Mouse (Mus musculus) embryonic facial prominence, embryonic 11.5 days (tissue): ENCODE results near the gene Gdpgp1. TPM values are rescaled to one million over a fixed set of nuclear protein-coding genes. Genes with fewer than 3 reads are reported as not detected.

Experiments used
- ATAC-seq: fragments of 200-750 bp; cut with Nextera tagmentation; replicated peaks from 2 replicates; pipeline ENCODE4 v1.8.0; 2017; ENCODE audit warnings: low read depth; ENCODE audit not compliant: insufficient number of reproducible peaks, low FRiP score, low TSS enrichment
- DNase-seq: peaks from one replicate; pipeline ENCODE4 v3.0.0-alpha.2; 2015; ENCODE audit warnings: low spot score
- H3K27ac ChIP-seq: fragments of 300-500 bp; sonication (generic); replicated peaks from 2 replicates; pipeline ENCODE4 v1.5.1; 2014; ENCODE audit warnings: mild to moderate bottlenecking, low read depth, low read length, control low read depth
- H3K27me3 ChIP-seq: fragments of 300-500 bp; sonication (generic); 2 replicates; pipeline ENCODE4 v1.6.1; 2014; ENCODE audit warnings: mild to moderate bottlenecking, low read length, moderate library complexity, mixed read lengths; ENCODE audit not compliant: control insufficient read depth, insufficient read depth
- H3K36me3 ChIP-seq: fragments of 300-500 bp; sonication (generic); replicated peaks from 2 replicates; pipeline ENCODE4 v1.6.1; 2014; ENCODE audit warnings: low read depth, mild to moderate bottlenecking, low read length, moderate library complexity, mixed read lengths; ENCODE audit not compliant: control insufficient read depth, insufficient read depth
- H3K4me1 ChIP-seq: fragments of 300-500 bp; sonication (generic); 2 replicates; pipeline ENCODE4 v1.6.1; 2014; ENCODE audit warnings: low read length, mixed read lengths; ENCODE audit not compliant: control insufficient read depth, insufficient read depth
- H3K4me2 ChIP-seq: fragments of 300-500 bp; sonication (generic); 2 replicates; pipeline ENCODE4 v1.6.1; 2014; ENCODE audit warnings: low read depth, mild to moderate bottlenecking, control low read depth, low read length, moderate library complexity
- H3K4me3 ChIP-seq: fragments of 300-500 bp; sonication (generic); 2 replicates; pipeline ENCODE4 v1.5.1; 2014; ENCODE audit warnings: low read depth, low read length, control low read depth
- H3K9ac ChIP-seq: fragments of 300-500 bp; sonication (generic); replicated peaks from 2 replicates; pipeline ENCODE4 v1.6.1; 2014; ENCODE audit warnings: mild to moderate bottlenecking, control low read depth, low read length
- H3K9me3 ChIP-seq: fragments of 300-500 bp; sonication (generic); replicated peaks from 2 replicates; pipeline ENCODE4 v1.6.1; 2016; ENCODE audit warnings: mild to moderate bottlenecking, low read length, inconsistent platforms, mixed read lengths; ENCODE audit not compliant: control insufficient read depth
- WGBS: fragments of 180-500 bp; shearing (Covaris S2); extraction: QIAGEN DNeasy Blood & Tissue Kit; methylation state at CpG from one replicate; pipeline ENCODE4 v1.1.7; 2014; 5-methylcytosine and 5-hydroxymethylcytosine counted together
- polyA plus RNA-seq: library from polyadenylated mRNA; unstranded; fragments of >200 nt; fragmentation: Nextera tagmentation; extraction: Ambion mirVana; gene quantifications from 2 replicates; pipeline ENCODE4 v1.2.1, GENCODE M21; 2014

The Gdpgp1 gene
- polyA plus RNA-seq, result 2.2 and 3.9 TPM in 2 replicates

DNA sequence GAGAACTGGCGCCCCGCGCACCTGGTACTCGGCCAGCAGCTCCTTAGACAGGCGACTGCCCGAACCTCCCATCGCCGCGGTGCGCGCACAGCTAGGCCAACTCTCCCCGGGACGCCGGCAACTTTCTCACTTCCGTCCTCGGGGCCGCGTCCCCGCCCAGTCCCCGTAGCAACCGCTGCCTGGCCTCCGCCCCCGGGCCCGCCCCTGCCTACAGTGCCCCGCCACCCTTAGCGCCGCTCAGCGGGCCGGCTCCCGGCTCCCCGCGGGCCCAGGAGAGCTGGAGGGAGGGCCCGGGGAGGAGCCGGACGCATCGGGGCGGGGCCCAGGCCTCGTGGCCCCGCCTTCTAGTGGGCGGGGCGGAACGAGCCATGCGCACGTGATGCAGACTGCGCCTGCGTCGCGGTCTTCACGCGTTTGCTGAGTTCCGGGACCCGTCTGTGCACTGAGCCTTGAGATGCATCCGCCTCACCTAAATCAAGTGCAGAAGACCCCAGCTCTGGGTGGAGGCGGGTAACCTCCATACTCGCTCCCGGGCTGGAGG is at the start of gene Gdpgp1, which contains the start of gene Cib1:
Gene Gdpgp1, plus strand, starts transcription at position 377 of the 541 bp plus-strand sequence.
Gene Cib1, minus strand, starts transcription at position 325 of the 541 bp plus-strand sequence.
- H3K36me3 ChIP-seq, result no peaks in the 10 kb centered on the region
- H3K4me1 ChIP-seq, result no peaks in the 10 kb centered on the region
- under 1% methylated on average over 56 of the region's 56 CpGs for WGBS
- peak within 1 kb of the TSS; percentile 77 for H3K4me2 ChIP-seq
- peak within 1 kb of the TSS; percentile 64 for H3K4me3 ChIP-seq
- no peak within 1 kb of the TSS for H3K27ac ChIP-seq
- peak; percentile 99 for DNase-seq
- no peaks in the 10 kb centered on the region for H3K9me3 ChIP-seq
- no peaks in the 10 kb centered on the region for H3K27me3 ChIP-seq
- peak within 1 kb of the TSS; percentile 56 for H3K9ac ChIP-seq
- ATAC-seq, result peak; percentile 98

DNA sequence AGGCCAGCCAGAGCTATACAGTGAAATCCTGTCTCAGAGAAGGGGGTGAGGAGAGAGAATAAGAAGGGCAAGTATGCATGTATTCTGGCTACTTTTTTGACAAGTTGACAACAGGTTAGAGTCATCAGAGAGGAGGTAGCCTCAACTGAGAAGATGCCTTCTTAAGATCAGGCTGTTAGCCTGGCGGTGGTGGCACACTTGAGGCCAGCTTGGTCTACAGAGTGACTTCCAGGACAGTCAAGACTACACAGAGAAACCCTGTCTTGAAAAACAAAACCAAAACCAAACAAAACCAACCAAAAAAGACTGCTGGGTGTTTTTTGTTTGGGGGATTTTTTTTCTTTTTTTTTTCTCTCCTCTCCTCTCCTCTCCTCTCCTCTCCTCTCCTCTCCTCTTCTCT is 49.2 kb upstream of the Gdpgp1 start:
- H3K27me3 ChIP-seq, result no peaks in the 10 kb centered on the region
- no peaks in the 10 kb centered on the region for H3K9me3 ChIP-seq
- no peak overlapping the region for H3K4me2 ChIP-seq
- H3K4me3 ChIP-seq, result no peak overlapping the region
- no peak overlapping the region for H3K9ac ChIP-seq
- no peak for ATAC-seq
- no peaks in the 10 kb centered on the region for H3K4me1 ChIP-seq
- H3K36me3 ChIP-seq, result no peaks in the 10 kb centered on the region
- 94% methylated on average over 1 of the region's 1 CpGs for WGBS
- DNase-seq, result no peak
- no peak overlapping the region for H3K27ac ChIP-seq

DNA sequence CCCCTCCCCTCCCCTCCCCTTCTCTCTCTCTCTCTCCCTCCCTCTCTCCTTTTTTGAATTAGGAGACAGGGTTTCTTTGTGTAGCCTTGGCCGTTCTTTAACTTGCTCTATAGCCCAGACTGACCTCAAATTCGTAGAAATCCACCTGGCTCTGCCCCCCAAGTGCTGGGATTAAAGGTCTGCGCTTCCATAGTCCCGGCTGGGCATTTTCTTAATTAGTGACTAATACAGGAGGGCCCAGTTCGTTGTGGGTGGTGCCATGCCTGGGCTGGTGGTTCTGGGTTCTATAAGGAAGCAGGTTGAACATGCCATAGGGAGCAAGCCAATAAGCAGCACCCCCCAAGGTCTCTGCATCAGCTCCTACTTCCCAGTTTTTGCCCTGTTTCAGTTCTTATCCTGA is 48.7 kb upstream of the Gdpgp1 start:
- no peak overlapping the region for H3K27ac ChIP-seq
- 49% methylated on average over 5 of the region's 5 CpGs for WGBS
- no peak for ATAC-seq
- H3K4me1 ChIP-seq, result no peaks in the 10 kb centered on the region
- no peak overlapping the region for H3K9ac ChIP-seq
- no peak overlapping the region for H3K4me2 ChIP-seq
- no peaks in the 10 kb centered on the region for H3K36me3 ChIP-seq
- DNase-seq, result no peak
- H3K4me3 ChIP-seq, result no peak overlapping the region
- no peaks in the 10 kb centered on the region for H3K27me3 ChIP-seq
- H3K9me3 ChIP-seq, result no peaks in the 10 kb centered on the region

DNA sequence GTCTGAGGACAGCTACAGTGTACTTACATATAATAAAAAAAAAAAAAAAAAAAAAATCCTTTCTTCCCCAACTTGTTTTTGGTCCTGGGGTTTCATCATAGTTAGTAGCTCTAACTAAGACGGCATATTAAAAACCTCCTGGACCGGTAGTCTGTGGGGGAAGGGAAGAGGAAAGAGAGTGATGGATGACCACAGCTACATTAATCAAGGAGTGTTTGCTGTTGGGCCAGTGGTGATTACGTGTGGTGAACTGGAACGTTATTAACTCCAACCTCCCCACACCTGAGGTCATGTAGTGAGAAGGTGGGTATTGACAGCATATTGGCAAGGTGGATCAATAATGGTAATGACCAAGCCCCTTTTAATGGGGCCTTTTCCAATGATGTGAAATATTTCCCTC is 48.1 kb upstream of the Gdpgp1 start:
- DNase-seq, result no peak
- no peaks in the 10 kb centered on the region for H3K36me3 ChIP-seq
- ATAC-seq, result no peak
- no peak overlapping the region for H3K9ac ChIP-seq
- no peak overlapping the region for H3K4me3 ChIP-seq
- H3K9me3 ChIP-seq, result no peaks in the 10 kb centered on the region
- H3K4me1 ChIP-seq, result no peaks in the 10 kb centered on the region
- no peaks in the 10 kb centered on the region for H3K27me3 ChIP-seq
- no peak overlapping the region for H3K27ac ChIP-seq
- 79% methylated on average over 4 of the region's 4 CpGs for WGBS
- H3K4me2 ChIP-seq, result no peak overlapping the region

DNA sequence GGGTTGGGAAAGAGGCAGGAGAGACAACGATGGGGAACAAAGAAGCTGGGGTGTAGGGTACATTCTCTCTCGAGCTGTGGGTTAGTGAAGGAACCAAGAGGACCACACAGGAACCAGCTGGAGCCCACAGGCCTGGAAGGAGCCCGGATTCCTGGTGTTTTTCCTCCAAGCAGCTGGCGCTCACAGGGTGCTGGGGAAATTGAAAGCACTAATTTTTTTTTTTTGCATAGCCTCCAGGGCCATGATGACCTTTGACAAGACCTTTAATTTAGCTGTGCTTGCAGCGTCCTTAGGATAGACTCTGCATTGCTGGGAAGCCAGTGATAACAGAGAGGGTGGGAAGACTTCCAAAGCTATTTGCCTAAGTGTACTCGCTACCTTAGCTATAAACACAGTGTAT is 47.7 kb upstream of the Gdpgp1 start:
- no peak overlapping the region for H3K27ac ChIP-seq
- H3K4me3 ChIP-seq, result no peak overlapping the region
- no peak for DNase-seq
- H3K9me3 ChIP-seq, result no peaks in the 10 kb centered on the region
- no peaks in the 10 kb centered on the region for H3K27me3 ChIP-seq
- ATAC-seq, result no peak
- no peaks in the 10 kb centered on the region for H3K36me3 ChIP-seq
- no peaks in the 10 kb centered on the region for H3K4me1 ChIP-seq
- H3K4me2 ChIP-seq, result no peak overlapping the region
- no peak overlapping the region for H3K9ac ChIP-seq
- 50% methylated on average over 6 of the region's 6 CpGs for WGBS

DNA sequence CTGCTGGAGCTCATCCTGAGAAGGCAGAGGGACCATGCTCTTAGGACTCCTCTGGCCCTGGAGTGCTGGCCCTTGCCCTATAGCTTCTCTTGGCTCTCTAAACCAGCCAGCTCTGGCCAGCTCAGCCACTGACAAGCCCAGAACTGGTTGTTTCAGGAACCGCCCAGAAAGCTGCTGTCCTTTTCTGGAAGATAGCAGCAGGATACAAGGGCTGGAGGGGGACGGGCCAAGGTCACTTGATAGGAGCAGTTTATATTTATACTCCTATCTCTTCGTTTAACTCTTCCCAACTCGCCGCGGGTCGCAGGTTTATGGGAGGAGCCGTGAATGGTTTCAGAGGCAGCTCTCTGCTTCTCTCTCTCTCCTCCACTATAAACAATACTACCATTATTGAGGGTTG is 46.6 kb upstream of the Gdpgp1 start:
- H3K27ac ChIP-seq, result no peak overlapping the region
- WGBS, result 20% methylated on average over 8 of the region's 8 CpGs
- no peak for ATAC-seq
- H3K4me1 ChIP-seq, result no peaks in the 10 kb centered on the region
- peak overlapping the region; percentile 64 for H3K4me2 ChIP-seq
- DNase-seq, result no peak
- no peaks in the 10 kb centered on the region for H3K27me3 ChIP-seq
- no peaks in the 10 kb centered on the region for H3K36me3 ChIP-seq
- no peaks in the 10 kb centered on the region for H3K9me3 ChIP-seq
- H3K4me3 ChIP-seq, result peak overlapping the region; percentile 38; the same call in 1 of the 2 replicates
- no peak overlapping the region; the same call in 1 of the 2 replicates for H3K9ac ChIP-seq

DNA sequence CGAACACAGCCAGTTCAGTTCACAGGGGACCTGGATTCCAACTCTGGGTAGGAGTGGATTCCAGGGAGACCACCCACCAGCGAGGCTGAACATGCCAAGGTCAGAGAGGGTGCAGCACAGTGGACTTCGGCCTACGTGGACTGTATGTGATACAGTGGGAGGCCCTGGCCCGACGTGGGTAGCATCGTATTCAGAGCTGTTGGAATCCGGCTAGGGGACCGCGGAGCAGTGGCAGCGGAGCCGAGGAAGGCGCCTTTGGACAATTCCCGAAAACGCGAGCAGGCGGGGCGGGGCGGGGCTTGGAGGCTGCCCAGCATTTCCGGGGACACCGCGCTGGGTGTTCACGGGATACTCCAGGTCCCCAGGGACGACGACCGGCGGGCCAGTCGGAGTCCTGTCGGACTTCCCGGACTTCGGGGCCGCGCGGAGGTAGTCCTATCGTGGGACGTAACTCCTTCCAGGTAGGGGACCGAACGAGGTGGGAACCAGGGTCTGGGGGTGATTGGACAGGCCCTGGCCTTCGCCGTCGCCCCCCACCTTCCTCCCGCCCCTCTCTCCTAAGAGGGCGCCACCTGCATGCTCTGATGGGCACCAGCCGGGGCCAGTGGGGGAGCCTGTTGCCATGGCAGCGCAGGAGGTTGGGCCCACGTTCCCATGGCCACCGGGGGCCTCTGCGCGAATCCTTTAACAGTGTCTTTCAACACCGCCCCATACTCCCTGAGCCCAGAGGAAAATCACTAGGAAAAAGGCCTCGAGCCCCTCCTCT is 46.0 kb upstream of the Gdpgp1 start, which contains the start of gene Sema4b:
Gene Sema4b, plus strand, starts transcription at position 311 of the 766 bp plus-strand sequence.
- Histone ChIP-seq H3K27me3 (no peaks in the 10 kb centered on the region), H3K9me3 (no peaks in the 10 kb centered on the region), H3K4me3 (peak within 1 kb of the TSS; percentile 38), H3K9ac (peak within 1 kb of the TSS; percentile 52), H3K4me1 (no peaks in the 10 kb centered on the region), H3K4me2 (peak within 1 kb of the TSS; percentile 64), H3K27ac (peak within 1 kb of the TSS; percentile 15; the same call in 1 of the 2 replicates), H3K36me3 (no peaks in the 10 kb centered on the region)
- 1% methylated on average over 49 of the region's 51 CpGs for WGBS
- peak; percentile 91 for DNase-seq
- ATAC-seq, result peak; percentile 90

DNA sequence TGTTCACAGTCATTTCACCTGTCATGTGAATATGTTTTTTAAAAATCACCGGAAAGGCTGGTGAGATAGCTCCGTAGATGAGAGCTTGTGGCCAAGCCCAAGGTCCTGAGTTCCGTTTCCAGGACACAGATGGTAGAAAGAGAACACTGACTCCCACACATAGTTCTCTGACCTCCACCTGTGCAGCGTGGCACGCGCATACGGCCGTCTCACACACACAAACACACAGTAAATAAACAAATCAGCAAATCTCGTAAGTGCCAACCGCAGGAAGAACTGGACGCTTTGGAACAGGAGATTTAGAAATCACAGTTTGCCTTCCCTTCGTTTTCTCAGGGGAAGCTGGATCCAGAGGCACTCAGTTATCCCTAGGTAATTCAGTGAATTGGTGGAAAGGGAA is 45.2 kb upstream of the Gdpgp1 start:
- H3K27ac ChIP-seq, result peak overlapping the region; percentile 15; the same call in 1 of the 2 replicates
- no peaks in the 10 kb centered on the region for H3K9me3 ChIP-seq
- H3K36me3 ChIP-seq, result no peaks in the 10 kb centered on the region
- peak overlapping the region; percentile 52 for H3K9ac ChIP-seq
- DNase-seq (no peak), ATAC-seq (no peak)
- peak overlapping the region; percentile 64 for H3K4me2 ChIP-seq
- peaks cover 4% of the 10 kb centered on the region; the same call in 1 of the 2 replicates for H3K4me1 ChIP-seq
- H3K27me3 ChIP-seq, result no peaks in the 10 kb centered on the region
- H3K4me3 ChIP-seq, result peak overlapping the region; percentile 38
- WGBS, result 65% methylated on average over 12 of the region's 12 CpGs
